Mouse (Mus musculus) kidney, adult 2 months (tissue): ENCODE measurements around the gene Atp6v0d1. TPM values are rescaled to one million over a fixed set of nuclear protein-coding genes. Genes with fewer than 3 reads are reported as not detected.

Experiments
- DNase-seq: peaks from one replicate; pipeline ENCODE4 v3.0.0; 2021
- H3K27ac ChIP-seq: fragments of 200-500 bp; 2 replicates; pipeline ENCODE4 v1.5.1; 2012; ENCODE audit warnings: low read depth, low read length, control low read depth, inconsistent platforms; ENCODE audit not compliant: insufficient read depth
- H3K27me3 ChIP-seq: fragments of 200-500 bp; replicated peaks from 2 replicates; pipeline ENCODE4 v1.6.1; 2012; ENCODE audit warnings: mild to moderate bottlenecking, moderate library complexity, low read length, inconsistent platforms; ENCODE audit not compliant: control insufficient read depth, insufficient read depth
- H3K36me3 ChIP-seq: fragments of 200-500 bp; 2 replicates; pipeline ENCODE4 v1.6.1; 2012; ENCODE audit warnings: mild to moderate bottlenecking, moderate library complexity, low read length, inconsistent platforms; ENCODE audit not compliant: control insufficient read depth, insufficient read depth
- H3K4me1 ChIP-seq: fragments of 200-500 bp; 2 replicates; pipeline ENCODE4 v1.6.1; 2011; ENCODE audit warnings: low read length; ENCODE audit not compliant: control insufficient read depth, insufficient read depth
- H3K4me3 ChIP-seq: fragments of 200-500 bp; 2 replicates; pipeline ENCODE4 v1.5.1; 2011; ENCODE audit warnings: mild to moderate bottlenecking, low read depth, low read length, control low read depth; ENCODE audit not compliant: insufficient read depth
- CTCF ChIP-seq: fragments of 200-500 bp; conservative IDR thresholded peaks from 2 replicates; pipeline ENCODE4 v1.5.1; 2011; ENCODE audit warnings: low read depth, mild to moderate bottlenecking, control low read depth, low read length, moderate library complexity, mixed read lengths; ENCODE audit not compliant: insufficient read depth, insufficient read length
- POLR2A ChIP-seq: fragments of 200-500 bp; IDR thresholded peaks from one replicate; pipeline ENCODE4 v1.6.1; 2011; ENCODE audit warnings: low read depth, low read length, control low read depth
- WGBS: fragments of 180-500 bp; shearing (Covaris S2); methylation state at CpG from one replicate; pipeline ENCODE4 v1.1.7; 2018; 5-methylcytosine and 5-hydroxymethylcytosine counted together
- polyA plus RNA-seq: library from polyadenylated mRNA; depleted of rRNA; stranded (reverse); fragments of >200 nt; gene quantifications from 2 replicates; pipeline ENCODE4 v1.2.3, GENCODE M21; 2012; rRNA removed

Gene Atp6v0d1
- 161 and 182 TPM in 2 replicates for polyA plus RNA-seq

DNA sequence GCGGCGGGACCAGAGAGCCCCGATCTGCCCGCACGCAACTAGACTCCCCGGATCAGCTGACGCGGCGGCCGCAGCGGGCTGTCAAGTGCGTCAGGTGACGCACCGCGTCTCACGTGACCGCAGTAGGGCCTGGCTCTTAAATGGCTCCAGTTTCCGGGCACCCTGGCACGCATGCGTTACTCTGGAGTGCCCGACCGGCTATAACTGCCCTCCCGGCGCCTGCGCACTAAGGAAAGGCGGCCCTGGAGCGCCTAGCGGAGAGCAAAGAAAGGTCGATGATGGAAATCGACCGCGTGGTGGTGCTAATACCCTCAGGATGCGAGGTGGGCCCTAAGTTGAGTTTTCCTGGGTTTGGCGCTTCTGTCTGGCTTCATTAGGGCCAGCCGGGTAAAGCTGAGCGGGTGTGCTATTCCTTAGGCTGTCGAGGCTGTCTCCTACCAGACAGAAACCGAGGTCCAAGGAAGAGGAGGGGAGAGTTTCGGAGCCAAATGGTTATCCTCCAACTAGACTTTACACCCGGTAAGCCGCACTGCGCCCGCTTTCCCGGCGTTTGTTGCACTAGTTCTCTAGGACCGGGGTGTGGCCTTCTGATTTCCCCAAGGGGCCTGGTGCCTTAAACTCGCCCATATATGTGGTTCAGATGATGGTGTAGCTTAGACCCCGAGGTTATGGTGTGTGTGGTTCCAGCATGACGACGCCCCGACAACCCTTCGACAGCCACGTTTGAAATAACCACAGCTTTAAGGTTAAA is at the start of gene Atp6v0d1:
Gene Atp6v0d1 (minus strand): TSS at position 96 of the 751 bp plus-strand sequence.
- DNase-seq, result peak; percentile 100
- Histone ChIP-seq H3K27ac (peak within 1 kb of the TSS; percentile 58), H3K27me3 (no peaks in the 10 kb centered on the region), H3K36me3 (no peaks in the 10 kb centered on the region), H3K4me3 (peak within 1 kb of the TSS; percentile 59), H3K4me1 (peaks cover 15% of the 10 kb centered on the region)
- TF ChIP-seq CTCF (peak; percentile 87), POLR2A (peak; percentile 59)
- WGBS, result 1% methylated on average over 53 of the region's 53 CpGs

DNA sequence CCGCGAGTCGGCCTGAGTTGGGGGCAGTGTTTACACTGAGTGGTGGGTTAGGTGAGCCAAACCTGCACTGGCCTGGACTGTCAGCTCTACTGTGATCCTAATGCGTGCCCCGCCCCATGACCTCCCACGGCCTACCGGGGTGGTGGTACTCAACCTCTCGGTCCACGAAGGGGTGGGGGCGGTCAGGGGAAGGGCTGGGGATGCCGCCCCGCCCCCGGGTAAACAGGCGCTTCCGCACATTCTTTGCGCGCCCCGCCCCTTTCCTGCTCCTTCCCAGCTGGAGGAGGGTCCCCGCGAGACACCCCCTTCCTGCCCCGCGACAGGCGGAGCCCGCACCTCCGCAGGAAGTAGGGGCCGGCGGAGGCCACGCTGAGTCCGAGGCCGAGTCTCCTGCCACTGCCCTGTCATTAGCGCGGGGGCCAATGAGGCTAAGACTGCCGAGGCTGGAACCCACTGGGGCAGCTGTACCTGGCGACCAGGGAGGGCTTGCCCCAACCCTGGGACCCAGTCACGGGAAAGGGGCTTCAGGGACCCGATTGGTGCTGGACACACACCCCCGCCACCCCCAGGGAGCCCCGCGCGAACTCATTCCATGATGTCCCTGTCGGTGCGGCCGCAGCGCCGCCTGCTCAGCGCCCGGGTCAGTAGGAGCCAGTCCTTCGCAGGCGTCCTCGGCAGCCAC is 48.1 kb upstream of the Atp6v0d1 start:
- H3K36me3 ChIP-seq, result peaks cover 4% of the 10 kb centered on the region; the same call in 1 of the 2 replicates
- H3K27ac ChIP-seq, result 0 out of 2 replicates have a peak overlapping the region, but pooled peaks have one; percentile 51
- WGBS, result 26% methylated on average over 50 of the region's 50 CpGs
- no peak for TF ChIP-seq CTCF
- no peak for TF ChIP-seq POLR2A
- no peaks in the 10 kb centered on the region for H3K27me3 ChIP-seq
- peak overlapping the region; percentile 62 for H3K4me3 ChIP-seq
- H3K4me1 ChIP-seq, result no peaks in the 10 kb centered on the region; the same call in 1 of the 2 replicates
- DNase-seq, result peak; percentile 90

DNA sequence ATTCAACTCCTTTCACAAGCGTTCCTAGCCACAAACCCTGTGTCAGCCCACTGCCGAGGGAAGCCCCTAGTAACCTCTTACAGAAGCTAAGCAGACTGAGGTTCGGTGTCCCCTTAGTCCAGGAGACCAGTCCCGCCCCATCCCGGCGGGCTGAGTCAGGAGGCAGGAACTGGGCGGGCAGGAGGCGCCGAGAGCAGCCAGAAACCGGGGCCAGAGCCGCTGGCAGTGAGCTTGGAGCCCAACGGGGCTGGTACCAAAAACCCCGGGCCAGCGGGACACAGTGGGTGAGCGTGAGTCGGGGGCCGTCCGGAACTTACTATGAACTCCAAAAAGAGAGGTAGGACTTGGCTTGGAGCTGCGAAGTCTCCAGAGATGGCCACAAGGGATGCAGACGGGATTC is 47.2 kb upstream of the Atp6v0d1 start:
- TF ChIP-seq CTCF (no peak), POLR2A (no peak)
- no peaks in the 10 kb centered on the region for H3K27me3 ChIP-seq
- H3K36me3 ChIP-seq, result peaks cover 1% of the 10 kb centered on the region; the same call in 1 of the 2 replicates
- peaks cover 5% of the 10 kb centered on the region; the same call in 1 of the 2 replicates for H3K4me1 ChIP-seq
- peak overlapping the region; percentile 65; the same call in 1 of the 2 replicates for H3K27ac ChIP-seq
- peak overlapping the region; percentile 62 for H3K4me3 ChIP-seq
- peak; percentile 70 for DNase-seq
- 16% methylated on average over 20 of the region's 20 CpGs for WGBS

DNA sequence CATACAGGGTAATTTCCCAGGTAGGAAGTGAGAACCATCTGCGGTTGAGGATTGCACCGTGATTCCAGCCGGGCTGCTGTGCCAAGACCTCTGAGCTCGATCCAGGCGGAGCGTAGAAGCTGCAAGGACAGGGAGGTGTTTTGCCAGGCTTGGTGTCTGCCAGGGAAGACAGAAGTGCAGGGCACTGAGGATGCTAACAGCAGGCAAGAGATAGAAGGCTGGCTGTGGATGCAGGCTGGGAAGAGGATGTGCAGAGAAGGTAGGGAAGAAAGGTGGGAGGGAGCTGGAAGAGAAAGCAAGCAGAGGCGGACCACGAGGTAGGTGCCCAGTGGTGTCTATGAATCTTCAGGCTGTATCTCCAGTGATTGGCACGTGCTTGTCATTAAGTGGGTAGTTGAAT is 46.0 kb upstream of the Atp6v0d1 start:
- H3K27ac ChIP-seq, result no peak overlapping the region
- DNase-seq, result no peak
- H3K4me3 ChIP-seq, result no peak overlapping the region
- no peak for TF ChIP-seq POLR2A
- TF ChIP-seq CTCF, result no peak
- no peaks in the 10 kb centered on the region for H3K27me3 ChIP-seq
- H3K36me3 ChIP-seq, result no peaks in the 10 kb centered on the region
- H3K4me1 ChIP-seq, result peaks cover 9% of the 10 kb centered on the region
- WGBS, result 83% methylated on average over 9 of the region's 9 CpGs

DNA sequence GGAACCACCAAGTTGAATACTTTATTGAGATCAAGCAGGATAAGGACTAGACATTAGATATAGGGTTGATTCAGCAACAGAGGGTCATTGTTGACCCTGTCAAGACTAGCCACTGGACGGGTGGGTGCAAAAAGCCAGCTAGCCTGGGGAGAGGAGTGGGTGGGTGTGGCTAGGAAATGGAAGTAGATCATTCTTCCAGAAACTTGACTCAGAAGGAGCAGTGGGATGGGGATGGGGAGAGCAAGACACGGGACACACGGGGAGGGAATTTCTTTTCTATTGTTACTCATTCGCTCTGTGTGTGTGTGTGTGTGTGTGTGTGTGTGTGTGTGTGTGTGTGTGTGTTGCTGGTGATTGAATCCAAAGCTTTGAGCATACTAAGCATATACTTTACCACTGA is 43.9 kb upstream of the Atp6v0d1 start:
- WGBS, result 36% methylated on average over 4 of the region's 4 CpGs
- no peak overlapping the region for H3K4me3 ChIP-seq
- H3K27me3 ChIP-seq, result no peaks in the 10 kb centered on the region
- TF ChIP-seq POLR2A (no peak), CTCF (no peak)
- H3K36me3 ChIP-seq, result no peaks in the 10 kb centered on the region
- peaks cover 9% of the 10 kb centered on the region for H3K4me1 ChIP-seq
- peak; percentile 27 for DNase-seq
- H3K27ac ChIP-seq, result no peak overlapping the region

DNA sequence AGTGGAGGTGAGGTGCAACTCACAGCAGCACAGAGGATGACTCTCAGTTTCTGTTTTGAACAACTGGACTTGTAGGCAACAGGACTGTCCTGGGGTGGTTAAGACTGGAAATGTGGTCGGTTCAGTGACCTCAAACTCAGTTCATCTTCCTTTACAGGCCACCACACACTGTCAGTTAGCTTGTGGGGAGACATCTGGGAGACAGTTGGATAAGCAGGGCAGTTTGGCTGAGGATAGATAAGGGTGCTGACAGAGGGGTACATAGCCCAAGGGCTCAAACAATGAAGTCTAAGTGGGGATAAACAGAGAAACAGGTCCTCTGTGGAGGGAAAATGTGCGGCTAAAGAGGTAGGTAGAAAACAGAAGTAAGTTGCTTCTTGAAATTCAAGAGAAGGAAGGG is 43.5 kb upstream of the Atp6v0d1 start:
- WGBS, result 40% methylated on average over 2 of the region's 2 CpGs
- no peak overlapping the region for H3K4me3 ChIP-seq
- H3K36me3 ChIP-seq, result no peaks in the 10 kb centered on the region
- peaks cover 9% of the 10 kb centered on the region for H3K4me1 ChIP-seq
- no peak for DNase-seq
- H3K27me3 ChIP-seq, result no peaks in the 10 kb centered on the region
- no peak for TF ChIP-seq CTCF
- no peak for TF ChIP-seq POLR2A
- no peak overlapping the region for H3K27ac ChIP-seq

DNA sequence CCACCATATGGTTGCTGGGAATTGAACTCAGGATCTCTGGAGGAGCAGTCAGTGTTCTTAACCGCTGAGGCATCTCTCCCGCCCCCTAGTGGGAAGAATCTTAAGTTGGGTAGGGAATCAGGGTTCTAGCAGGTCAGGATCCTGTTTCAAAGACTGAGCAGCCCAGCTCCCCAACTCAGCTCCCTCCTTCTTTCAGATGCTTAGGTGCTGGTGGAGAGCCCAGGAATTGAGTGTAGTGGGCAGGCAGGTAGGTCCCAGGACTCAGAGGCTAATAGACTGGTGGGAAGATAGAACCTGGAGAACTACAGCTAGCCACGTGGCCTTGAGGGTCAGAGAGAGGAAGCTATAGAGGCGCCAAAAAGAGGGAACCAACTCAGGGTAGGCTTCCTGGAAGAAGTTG is 41.8 kb upstream of the Atp6v0d1 start:
- no peaks in the 10 kb centered on the region for H3K36me3 ChIP-seq
- WGBS, result 33% methylated on average over 4 of the region's 4 CpGs
- H3K4me3 ChIP-seq, result no peak overlapping the region
- H3K4me1 ChIP-seq, result peaks cover 9% of the 10 kb centered on the region
- no peak for TF ChIP-seq POLR2A
- peak; percentile 42 for TF ChIP-seq CTCF
- H3K27me3 ChIP-seq, result no peaks in the 10 kb centered on the region
- peak overlapping the region; percentile 4; the same call in 1 of the 2 replicates for H3K27ac ChIP-seq
- DNase-seq, result peak; percentile 71
